Mouse (Mus musculus): ENCODE results near the gene Csf3. TPM values are rescaled to one million over a fixed set of nuclear protein-coding genes. Genes with fewer than 3 reads are reported as not detected.
"Not testable (repeated sequence)": the region's sequence is repeated elsewhere in the genome, so short reads cannot be mapped to it uniquely, and the experiment has no call there.

The Csf3 gene
- total RNA-seq, 2 experiments from 2014 or later: not detected

- intact Hi-C loops (cut with DNase I): no loop called here
- DNase-seq (ENCODE audit: low spot score): no peak
Observed at GRCm38 (mm10) chr11:98695408-98695807, 5.7 kb upstream of the Csf3 start.

GRCm38 (mm10) chr11:98696454-98697216 lies 4.4 kb upstream of the Csf3 start:
- DNase-seq (ENCODE audit: low spot score): no peak
- intact Hi-C loops (cut with DNase I): no loop called here

- no peak for DNase-seq (ENCODE audit: low spot score)
- intact Hi-C loops (cut with DNase I): no loop called here
Observed at GRCm38 (mm10) chr11:98697225-98697624, 3.8 kb upstream of the Csf3 start.

GRCm38 (mm10) chr11:98698849-98699640 lies 2.0 kb upstream of the Csf3 start:
- intact Hi-C loops (cut with DNase I): loop anchor here (2.0 kb wide), 1 partner anchor 130 kb away; no protein-coding TSS in a partner anchor
- DNase-seq (ENCODE audit: low spot score): no peak

GRCm38 (mm10) chr11:98699911-98700310 lies 1.2 kb upstream of the Csf3 start:
- DNase-seq (ENCODE audit: low spot score): peak; percentile 54
- intact Hi-C loops (cut with DNase I): loop anchor here (2.0 to 5.0 kb wide), 2 partner anchors 129 to 207 kb away; partner anchors contain the start of gene Cdc6

- intact Hi-C loops (cut with DNase I): loop anchor here (5.0 kb wide), 1 partner anchor 205 kb away; the partner anchor contains the start of gene Cdc6
- DNase-seq (ENCODE audit: low spot score): no peak
Observed at GRCm38 (mm10) chr11:98702323-98702722, 1.3 kb downstream of the Csf3 start.

- no peak for DNase-seq (ENCODE audit: low spot score)
- intact Hi-C loops (cut with DNase I): no loop called here
Observed at GRCm38 (mm10) chr11:98705021-98705420, 4.0 kb downstream of the Csf3 start.

GRCm38 (mm10) chr11:98707401-98708281 lies 6.6 kb downstream of the Csf3 start:
- peak; percentile 49 for DNase-seq (ENCODE audit: low spot score)
- intact Hi-C loops (cut with DNase I): no loop called here

GRCm38 (mm10) chr11:98708282-98708956 lies 7.4 kb downstream of the Csf3 start:
- peak; percentile 33 for DNase-seq (ENCODE audit: low spot score)
- intact Hi-C loops (cut with DNase I): no loop called here

GRCm38 (mm10) chr11:98709001-98709741 lies 8.1 kb downstream of the Csf3 start:
- no peak for DNase-seq (ENCODE audit: low spot score)
- intact Hi-C loops (cut with DNase I): no loop called here

GRCm38 (mm10) chr11:98710416-98711045 lies 9.5 kb downstream of the Csf3 start:
- peak; percentile 69 for DNase-seq (ENCODE audit: low spot score)
- intact Hi-C loops (cut with DNase I): loop anchor here (2.0 kb wide), 1 partner anchor 78 kb away; no protein-coding TSS in a partner anchor

- no peak for DNase-seq (ENCODE audit: low spot score)
- intact Hi-C loops (cut with DNase I): loop anchor here (2.0 kb wide), 1 partner anchor 78 kb away; no protein-coding TSS in a partner anchor
Observed at GRCm38 (mm10) chr11:98711046-98711434, 10.0 kb downstream of the Csf3 start.

GRCm38 (mm10) chr11:98712009-98712408 lies 10.9 kb downstream of the Csf3 start:
- intact Hi-C loops (cut with DNase I): loop anchor here (2.0 kb wide), 1 partner anchor 45 kb away; no protein-coding TSS in a partner anchor
- DNase-seq (ENCODE audit: low spot score): not testable (repeated sequence)

- intact Hi-C loops (cut with DNase I): loop anchor here (2.0 kb wide), 1 partner anchor 43 kb away; no protein-coding TSS in a partner anchor
- no peak for DNase-seq (ENCODE audit: low spot score)
Observed at GRCm38 (mm10) chr11:98713703-98714102, 12.6 kb downstream of the Csf3 start.

- intact Hi-C loops (cut with DNase I): no loop called here
- DNase-seq (ENCODE audit: low spot score): no peak
Observed at GRCm38 (mm10) chr11:98715946-98716345, 14.9 kb downstream of the Csf3 start.

GRCm38 (mm10) chr11:98717904-98718303 lies 16.8 kb downstream of the Csf3 start:
- intact Hi-C loops (cut with DNase I): no loop called here
- DNase-seq (ENCODE audit: low spot score): no peak

GRCm38 (mm10) chr11:98720756-98721155 lies 19.7 kb downstream of the Csf3 start:
- intact Hi-C loops (cut with DNase I): loop anchor here (5.0 kb wide), 1 partner anchor 52 kb away; no protein-coding TSS in a partner anchor
- DNase-seq (ENCODE audit: low spot score): no peak
